Mouse (Mus musculus): Measurements from ENCODE around the gene 2210408I21Rik.
"Not testable (repeated sequence)": the region's sequence is repeated elsewhere in the genome, so short reads cannot be mapped to it uniquely, and the experiment has no call there.

Gene 2210408I21Rik

DNA sequence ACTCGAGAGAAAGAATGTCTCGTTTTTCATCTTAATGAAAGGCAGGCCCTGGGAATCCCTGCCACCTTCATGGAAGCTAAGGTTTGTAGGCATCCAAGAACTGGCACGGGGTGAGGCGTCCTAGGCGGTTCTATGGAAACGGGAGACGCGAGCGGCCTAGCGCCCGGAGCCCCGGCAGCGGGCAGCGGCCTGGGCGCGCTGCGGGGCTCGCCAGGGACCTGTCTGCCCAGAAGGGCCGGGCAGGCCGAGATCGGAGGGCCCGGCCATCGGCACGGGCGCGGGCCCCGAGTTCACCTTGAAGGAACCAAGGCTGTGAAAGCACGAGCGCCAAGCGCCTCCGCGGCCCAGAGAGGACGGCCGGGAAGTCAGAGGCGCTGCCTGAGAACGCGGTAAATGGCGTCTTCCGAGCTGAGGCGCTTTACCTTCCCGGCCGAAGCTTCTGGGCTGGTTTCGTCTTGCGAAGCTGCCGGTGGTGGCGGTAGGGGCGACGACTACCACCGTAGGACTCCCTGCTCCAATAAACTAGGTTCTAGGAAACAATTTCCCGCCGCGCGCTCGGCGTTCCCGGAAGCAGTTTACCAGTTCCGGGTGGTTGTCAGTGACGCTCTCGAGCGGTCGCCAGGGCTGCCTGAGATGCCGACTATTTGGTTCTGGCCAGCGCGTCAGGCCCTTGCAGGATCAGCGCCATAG, at the start of gene 2210408I21Rik, which contains the start of gene Slf1:
TSS of gene 2210408I21Rik (plus strand) at position 610 of the 690 bp plus-strand sequence.
TSS of gene Slf1 (minus strand) at position 543 of the 690 bp plus-strand sequence.
- no peak for DNase-seq (ENCODE audit: extremely low read depth, low read depth, low spot score)

DNA sequence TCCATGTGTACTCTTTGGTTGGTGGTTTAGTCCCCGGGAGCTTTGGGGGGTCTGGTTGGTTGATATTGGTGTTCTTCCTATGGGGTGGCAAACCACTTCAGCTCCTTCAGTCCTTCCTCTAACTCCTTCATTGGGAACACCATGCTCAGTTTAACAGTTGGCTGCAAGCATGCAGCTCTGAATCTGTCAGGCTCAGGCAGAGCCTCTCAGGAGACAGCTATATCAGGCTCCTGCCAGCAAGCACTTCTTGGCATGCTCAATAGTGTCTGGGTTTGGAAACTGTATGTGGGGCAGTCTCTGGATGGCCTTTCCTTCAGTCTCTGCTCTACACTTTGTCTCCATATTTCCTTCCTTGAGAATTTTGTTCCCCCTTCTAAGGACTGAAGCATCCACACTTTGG, 42.5 kb upstream of the 2210408I21Rik start:
- not testable (repeated sequence) for DNase-seq (ENCODE audit: extremely low read depth, low read depth, low spot score)

DNA sequence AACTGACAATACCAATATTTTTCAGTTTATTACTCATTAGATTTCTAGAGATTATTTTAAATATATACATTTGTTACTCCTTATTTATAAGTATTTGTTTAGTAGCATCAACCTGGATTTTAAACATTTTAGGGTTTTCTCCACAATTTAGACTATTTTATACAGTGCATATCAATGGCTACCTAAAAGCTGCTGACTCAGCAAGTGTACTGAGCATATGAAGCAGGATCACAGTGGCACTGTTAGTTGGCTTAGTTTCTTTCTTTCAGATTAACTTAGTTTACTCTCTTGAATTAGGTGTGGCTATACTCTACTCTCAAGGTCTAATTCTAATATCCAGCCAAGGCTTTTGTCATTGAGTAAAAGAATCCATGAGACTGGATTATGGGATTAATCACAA, 27.6 kb upstream of the 2210408I21Rik start:
- no peak for DNase-seq (ENCODE audit: extremely low read depth, low read depth, low spot score)

DNA sequence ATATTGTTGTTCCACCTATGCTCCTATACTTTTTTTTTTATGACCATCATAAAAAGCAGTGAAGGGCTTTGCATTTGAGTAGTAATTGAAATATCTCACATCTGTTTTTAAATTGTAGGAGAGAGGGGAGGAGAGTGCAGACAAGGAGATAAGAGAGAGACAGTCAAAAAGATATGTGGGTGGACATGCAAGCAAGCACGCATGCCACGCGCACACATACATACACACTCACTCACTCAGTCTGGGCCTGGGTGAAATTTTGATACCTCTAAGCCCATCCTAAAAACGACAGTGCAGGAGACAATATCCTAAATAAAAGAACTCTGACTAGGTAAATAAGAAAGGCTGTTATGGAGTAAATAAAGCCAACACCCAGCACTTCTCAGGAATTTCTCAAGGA, 16.6 kb upstream of the 2210408I21Rik start:
- no peak for DNase-seq (ENCODE audit: extremely low read depth, low read depth, low spot score)

DNA sequence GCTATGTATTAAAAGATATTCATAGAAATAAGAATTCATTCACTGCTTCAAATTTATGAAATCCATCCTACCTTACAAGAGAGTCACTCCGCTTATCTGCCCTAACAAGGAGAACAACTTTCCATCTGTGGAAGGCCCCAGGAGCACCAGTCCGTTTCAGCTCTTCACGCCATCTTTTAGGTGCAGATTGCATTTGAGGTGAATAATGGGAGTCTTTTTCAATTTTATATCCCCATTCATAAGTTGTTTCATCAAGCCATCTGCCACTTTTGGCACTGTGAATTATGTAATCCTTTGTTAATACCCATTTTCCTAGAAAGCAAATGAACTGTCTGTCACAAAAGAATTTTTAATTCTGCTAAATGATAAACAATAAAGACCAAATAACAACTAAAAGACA, 10.2 kb upstream of the 2210408I21Rik start:
- no peak for DNase-seq (ENCODE audit: extremely low read depth, low read depth, low spot score)

DNA sequence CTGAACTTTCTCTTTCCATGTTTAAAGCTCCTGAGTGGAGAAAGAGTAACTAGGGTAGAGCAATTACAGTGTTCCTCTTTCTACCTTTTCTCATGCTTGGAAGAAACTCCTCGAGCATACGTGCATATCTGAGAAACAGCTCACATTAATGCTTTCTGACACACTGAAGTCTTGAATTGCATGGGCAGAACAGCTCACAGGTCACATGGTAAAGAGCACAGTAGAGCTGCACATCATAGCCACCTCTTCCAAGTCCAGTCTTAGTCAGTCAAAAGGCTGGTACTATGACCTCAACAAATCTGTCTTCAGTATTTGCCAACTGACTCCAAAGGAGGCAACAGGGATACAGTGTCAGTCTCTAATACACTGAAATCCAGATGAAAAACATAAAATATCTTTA, 7.1 kb upstream of the 2210408I21Rik start:
- DNase-seq (ENCODE audit: extremely low read depth, low read depth, low spot score): no peak

DNA sequence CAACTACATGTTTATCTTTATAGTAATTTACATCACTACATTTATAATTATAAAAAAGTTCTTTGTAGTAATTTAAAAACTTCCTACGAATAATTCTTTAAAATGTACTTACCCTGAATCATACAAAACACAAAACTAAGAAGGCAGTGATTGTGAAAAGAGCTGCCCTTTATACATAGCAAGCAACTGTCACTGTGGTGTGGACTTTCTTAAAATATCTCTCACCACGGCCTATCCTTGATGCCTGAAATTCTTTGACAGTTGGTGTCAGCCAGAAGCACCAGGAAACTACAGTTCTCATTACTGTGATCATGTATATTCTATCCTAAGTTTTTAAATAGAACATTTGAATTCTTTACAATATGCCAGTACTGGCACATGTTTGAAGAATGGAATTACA, 4.2 kb upstream of the 2210408I21Rik start:
- no peak for DNase-seq (ENCODE audit: extremely low read depth, low read depth, low spot score)

DNA sequence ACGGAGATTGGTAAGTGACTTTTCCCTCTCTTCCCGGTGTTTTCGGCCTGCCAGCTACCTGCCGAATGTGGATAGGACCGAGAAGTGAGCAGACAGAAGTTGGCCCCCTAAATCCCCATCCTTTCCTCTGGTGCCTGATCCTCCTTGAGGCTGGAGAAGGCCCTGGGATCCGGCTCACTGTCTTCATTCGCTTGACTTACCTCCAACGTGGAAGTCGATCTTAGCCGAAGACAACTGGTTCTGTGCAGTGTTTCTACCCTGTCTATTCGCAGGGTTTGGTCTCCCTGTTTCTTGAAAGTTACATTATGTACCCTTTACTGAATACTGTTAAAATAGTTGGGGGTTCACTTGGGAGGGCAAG, 261 bp downstream of the 2210408I21Rik start:
- DNase-seq (ENCODE audit: extremely low read depth, low read depth, low spot score): no peak

DNA sequence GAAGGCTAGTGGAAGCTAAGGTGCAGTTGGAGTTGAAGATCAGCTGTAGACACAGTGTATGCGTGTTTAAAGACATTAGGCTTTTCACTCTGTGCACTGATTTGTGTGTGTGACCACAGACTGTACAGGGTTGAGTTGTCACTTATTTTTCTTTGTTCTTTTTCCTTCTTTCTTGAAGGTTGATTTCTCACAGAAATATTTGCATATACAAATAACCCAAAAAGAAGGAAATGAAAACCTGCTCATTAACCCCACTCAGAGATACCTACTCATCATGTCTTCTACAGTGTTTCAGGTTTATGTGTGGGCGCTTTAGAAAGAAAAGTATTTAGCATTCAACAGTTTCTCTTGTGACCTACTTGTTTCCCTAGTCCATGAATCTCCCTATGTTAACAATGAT, 5.5 kb downstream of the 2210408I21Rik start:
- DNase-seq (ENCODE audit: extremely low read depth, low read depth, low spot score): no peak

DNA sequence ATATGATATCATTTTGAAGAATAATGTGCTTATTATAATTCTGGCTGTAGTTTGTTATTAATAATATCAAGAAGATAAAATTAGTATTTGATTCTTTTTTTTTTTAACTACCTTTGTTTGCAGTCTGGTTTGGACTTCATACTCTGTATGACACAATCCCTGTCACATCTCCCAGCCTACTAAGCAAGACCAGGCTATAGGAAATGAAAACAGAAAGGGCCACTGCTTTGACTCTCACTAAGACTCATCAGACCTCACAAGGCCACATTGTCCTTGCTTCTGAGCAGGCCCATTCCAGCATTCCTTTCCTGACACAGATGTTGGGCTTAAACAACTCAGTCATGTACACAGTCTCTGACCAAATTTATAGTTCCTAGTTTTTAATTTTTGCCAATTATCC, 42.6 kb downstream of the 2210408I21Rik start:
- DNase-seq (ENCODE audit: extremely low read depth, low read depth, low spot score): no peak

DNA sequence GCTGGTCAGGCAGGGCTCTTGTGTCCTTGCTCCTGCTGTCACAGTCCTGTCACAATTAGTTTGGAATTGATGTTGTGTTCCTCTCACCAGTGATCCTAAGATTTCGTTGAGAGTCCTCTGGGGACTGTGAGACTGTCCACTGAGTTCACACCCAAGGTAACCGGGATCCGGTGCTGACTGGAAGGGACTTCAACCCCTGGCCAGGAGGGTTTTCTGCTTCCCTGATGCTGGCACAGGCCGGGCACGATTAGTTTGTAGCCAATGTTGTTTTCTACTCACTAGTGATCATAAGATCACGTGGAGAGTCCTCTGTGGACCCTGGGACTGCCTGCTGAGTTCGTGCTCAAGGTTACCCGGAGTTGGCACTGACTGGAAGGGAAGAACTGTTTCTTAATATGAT, 55.3 kb downstream of the 2210408I21Rik start:
- no peak for DNase-seq (ENCODE audit: extremely low read depth, low read depth, low spot score)

DNA sequence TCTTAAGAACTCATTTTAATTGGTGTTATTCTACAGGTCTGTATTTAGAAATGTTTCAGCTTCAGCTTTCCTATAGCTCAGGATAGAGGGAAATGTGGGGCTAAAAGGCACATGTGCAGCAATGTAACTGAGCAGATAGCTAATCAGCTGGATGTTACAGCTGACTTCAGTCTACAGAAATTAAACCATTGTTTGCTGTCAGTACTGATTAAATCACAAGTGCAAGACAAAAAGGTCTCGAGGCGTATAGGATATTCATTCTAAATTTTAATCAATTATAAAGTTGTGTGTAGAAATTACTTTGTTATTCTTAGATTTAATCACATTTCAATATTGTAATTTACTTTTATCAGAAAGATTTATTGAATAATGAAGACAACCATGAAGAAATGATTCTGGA, 56.9 kb downstream of the 2210408I21Rik start:
- no peak for DNase-seq (ENCODE audit: extremely low read depth, low read depth, low spot score)

DNA sequence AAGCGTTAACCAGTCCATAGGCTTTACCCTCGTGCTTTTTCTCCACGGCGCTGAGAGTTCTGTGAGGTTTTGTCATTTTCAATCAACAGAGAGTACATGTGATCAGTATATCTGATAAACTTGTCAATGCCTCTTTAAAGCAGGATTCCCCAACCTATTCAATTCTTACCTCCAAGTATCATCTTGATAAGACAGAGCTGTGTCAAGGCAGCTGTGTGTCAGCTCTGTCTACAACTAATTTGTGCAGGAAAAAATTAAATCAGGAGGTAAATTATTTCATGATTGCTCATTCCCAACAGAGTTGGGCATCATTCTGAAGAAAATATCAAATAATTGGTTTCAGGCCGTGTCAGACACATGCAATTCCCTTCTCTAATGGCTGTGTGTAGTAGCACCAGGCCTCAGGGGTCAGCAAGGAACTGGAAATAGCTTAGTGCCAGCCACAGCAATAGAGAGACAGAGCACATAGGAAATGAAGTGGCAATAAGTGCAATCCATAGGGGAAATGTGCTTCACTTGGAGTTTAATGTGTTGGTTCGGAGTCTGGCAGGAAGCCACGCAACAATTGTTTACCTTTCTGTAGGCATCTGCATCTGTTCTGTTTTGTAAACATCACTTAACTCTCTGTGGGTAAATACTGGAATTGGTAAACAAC, 73.6 kb downstream of the 2210408I21Rik start:
- no peak for DNase-seq (ENCODE audit: extremely low read depth, low read depth, low spot score)

DNA sequence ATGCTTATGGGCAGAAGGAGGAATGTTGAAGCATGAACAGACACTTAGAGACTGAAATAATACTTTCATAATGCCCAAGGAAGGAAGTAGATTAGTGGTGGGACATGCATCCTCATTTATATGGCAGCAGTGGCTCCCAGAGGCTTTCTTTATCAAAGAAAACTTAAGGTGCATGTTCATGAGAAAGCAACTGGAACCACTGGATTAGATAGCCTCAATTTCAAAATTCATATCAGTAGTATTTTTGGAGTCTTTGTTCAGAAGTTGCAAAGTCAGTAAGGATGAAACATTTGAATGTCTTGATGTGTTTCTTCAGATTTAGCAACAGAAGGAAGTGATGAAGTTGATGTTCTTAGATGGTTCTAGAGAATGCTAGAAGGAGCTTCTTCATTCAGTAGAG, 77.9 kb downstream of the 2210408I21Rik start:
- no peak for DNase-seq (ENCODE audit: extremely low read depth, low read depth, low spot score)

DNA sequence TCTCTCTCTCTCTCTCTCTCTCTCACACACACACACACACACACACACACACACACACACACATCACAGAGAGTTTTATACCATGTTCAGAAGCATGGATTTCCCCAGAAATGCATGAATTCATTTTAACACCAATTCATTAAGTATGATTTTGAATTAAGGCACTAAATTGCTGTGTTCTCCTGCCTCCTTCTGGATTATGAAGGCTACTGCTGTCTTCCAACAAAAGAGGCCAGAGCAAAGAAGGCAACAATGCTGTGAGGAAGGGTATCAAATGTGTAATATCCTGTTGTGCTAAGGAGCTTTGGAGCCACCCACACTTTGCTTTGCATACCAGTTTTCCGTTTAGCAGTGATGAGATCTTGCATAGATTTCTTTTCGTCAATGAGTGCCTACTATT, 80.1 kb downstream of the 2210408I21Rik start:
- no peak for DNase-seq (ENCODE audit: extremely low read depth, low read depth, low spot score)

DNA sequence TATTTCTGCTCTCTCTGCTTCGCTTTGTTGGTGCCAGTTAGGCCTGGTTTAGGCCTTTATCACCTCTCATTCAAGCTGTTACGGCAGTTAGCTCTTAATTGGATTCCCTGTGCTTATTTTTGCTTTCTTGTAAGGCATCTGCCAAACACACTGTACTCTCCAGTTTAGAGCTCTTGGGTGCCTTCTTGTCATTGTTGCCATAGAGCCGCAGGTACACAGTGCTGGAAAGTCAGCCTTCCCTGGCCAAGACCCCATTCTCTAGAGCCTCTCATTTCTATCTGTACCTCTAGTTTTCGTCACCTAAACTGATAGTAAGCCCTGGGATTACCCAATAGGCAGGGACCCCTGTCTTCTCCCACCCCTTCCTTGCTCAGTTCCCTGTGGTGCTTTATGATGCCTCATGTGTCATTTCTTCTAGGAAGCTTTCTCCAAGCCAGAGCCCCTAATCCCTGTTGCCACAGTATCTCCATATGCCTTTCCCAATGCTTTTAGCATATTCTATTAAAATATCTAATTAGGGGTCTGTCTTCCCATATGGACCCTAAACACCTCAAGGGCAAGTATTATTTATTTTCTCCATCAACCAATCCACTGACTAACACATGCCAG, 82.4 kb downstream of the 2210408I21Rik start:
- DNase-seq (ENCODE audit: extremely low read depth, low read depth, low spot score): no peak

DNA sequence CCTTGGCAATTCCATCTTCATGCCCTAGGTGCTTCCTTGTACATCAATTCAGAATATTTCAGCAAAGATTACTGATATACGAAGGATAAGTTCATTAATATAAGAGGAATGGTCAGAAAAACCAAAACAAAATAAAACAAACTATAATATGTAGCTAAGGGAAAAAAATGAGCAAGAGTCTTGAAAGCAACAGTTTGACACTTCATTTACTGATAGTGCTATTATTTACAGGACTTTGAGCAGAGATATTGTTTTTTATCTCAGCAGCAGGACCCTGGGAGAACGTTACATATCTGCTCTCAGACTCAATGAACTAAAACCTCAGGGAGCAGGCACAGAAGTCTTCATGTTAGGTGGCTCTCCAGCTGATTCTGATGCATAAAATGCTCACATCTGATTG, 85.7 kb downstream of the 2210408I21Rik start:
- DNase-seq (ENCODE audit: extremely low read depth, low read depth, low spot score): no peak

DNA sequence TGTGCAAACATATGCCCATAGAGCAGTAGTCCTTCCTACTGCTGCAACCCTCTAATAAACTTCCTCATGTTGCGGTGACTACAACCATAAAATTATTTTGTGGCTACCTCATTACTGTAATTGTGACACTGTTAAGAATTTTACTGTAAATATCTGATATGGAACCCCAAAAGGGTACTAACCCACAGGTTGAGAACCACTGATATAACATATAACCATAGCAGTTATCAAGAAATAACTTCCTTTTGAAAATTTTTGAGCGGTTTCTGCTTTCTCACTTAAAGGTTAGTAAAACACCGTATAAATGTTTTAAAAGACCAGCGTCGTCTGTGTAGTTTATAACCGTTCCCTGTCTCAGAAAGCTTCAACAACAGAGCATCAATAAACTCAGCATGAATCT, 121.2 kb downstream of the 2210408I21Rik start:
- DNase-seq (ENCODE audit: extremely low read depth, low read depth, low spot score): no peak

DNA sequence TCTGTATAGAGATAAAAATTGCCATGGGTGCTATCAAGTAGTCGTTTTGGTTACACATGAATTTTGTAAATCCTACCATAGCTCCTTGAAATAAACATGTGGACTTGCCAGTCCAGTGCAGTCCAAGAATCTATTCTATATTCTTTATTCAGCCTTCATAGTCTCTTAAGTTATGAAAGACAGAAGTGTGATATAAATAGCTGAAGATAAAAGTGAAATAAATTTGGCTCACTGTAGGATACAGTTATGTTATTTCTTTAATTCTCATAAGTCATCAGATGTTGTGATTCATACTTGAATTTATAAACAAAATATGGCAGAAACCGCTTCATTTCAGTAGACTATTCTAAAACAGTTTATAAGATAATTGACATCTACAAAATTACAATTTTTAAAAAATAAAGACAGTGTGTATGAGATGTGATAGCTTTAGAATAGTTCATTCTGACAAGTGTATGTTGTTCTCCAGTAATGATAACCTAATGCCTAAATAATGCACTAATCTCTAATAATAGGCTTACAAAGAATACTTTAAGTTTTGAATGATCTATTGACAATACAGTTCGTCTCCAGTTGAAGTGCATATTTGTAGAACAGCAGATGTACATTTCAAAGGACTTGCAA, 127.5 kb downstream of the 2210408I21Rik start:
- no peak for DNase-seq (ENCODE audit: extremely low read depth, low read depth, low spot score)

DNA sequence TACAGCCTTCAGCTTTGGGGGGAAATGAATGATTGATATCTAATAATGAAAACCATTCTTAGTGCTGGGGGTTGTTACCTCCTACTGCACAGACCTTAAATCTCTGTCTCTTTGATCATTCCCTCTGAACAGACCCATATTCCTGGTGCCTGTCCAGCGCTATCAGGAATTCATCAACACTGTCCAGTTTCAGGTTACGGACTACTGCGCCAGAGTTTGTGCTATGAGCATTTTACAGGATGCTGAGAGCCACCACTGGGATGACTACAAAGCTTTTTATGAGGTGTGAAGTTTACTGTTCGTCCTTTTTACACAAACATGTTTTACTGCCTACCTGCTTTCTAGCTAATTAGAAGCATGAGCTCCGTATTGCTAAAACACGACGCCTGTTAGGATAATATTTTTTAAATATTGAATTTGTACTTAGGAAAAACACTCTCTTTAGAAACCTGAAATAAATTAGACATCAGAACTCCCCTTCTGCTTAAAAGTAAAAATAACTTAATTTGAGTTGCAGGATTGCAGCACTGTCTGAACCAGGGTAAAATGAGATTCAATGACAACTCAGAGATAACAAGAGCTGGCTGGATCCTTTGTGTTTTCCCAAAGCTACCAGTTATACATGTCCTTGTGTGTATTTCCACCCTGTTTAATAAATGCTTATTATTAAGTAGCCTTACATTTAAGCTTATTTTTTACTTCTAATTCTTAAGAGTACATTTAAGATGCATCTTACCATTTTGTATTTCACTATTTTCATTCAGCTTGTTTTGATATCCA, 128.2 kb downstream of the 2210408I21Rik start:
- DNase-seq (ENCODE audit: extremely low read depth, low read depth, low spot score): no peak

DNA sequence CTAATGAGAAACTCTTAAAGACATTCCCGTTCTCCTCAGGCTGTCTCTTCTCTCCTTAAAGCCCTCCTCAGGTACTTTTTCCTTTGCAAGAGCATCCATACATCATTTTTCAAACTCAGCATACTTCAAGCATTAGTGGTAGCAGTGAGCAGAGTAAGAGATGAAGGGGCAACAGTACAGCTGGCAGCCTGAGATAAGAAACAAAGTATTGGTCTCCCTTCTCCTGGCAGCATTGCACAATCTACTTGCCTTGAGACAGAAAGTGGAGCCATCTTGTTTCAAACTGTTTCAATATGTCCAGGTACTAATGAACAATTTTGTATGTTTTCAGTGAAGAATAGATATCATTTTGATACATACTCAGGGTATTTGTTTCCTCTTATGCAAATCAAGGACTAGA, 129.1 kb downstream of the 2210408I21Rik start:
- DNase-seq (ENCODE audit: extremely low read depth, low read depth, low spot score): no peak
